Mouse (Mus musculus): Measurements from ENCODE around the gene Adgrf3. TPM values are rescaled to one million over a fixed set of nuclear protein-coding genes. Genes with fewer than 3 reads are reported as not detected.
A peak's percentile ranks its signal among the peaks of the same experiment; 100 is the strongest.

Adgrf3 gene
- polyA plus RNA-seq, 1 experiment from 2014 or later = not detected

GRCm38 (mm10) chr5:30165234-30165946 is 40.1 kb downstream of the Adgrf3 start:
- Histone ChIP-seq H3K4me2 (no peak overlapping the region), H3K27ac (replicated peaks) (no peak overlapping the region), H3K4me1 (replicated peaks) (peaks cover 9% of the 10 kb centered on the region), H3K9ac (no peak overlapping the region), H3K4me3 (replicated peaks) (no peak overlapping the region), H3K9me3 (replicated peaks) (no peaks in the 10 kb centered on the region), H3K36me3 (replicated peaks) (peaks cover 40% of the 10 kb centered on the region), H3K27me3 (no peaks in the 10 kb centered on the region)
- ATAC-seq (ENCODE audit: insufficient read depth) = no peak
- WGBS (ENCODE audit: insufficient replicate concordance) = 67% methylated on average over 5 of the region's 5 CpGs

GRCm38 (mm10) chr5:30162339-30162738 is 43.2 kb downstream of the Adgrf3 start:
- H3K9ac ChIP-seq = no peak overlapping the region
- H3K36me3 ChIP-seq (replicated peaks) = peaks cover 16% of the 10 kb centered on the region; the same call in 1 of the 2 replicates
- no peak for ATAC-seq (ENCODE audit: insufficient read depth)
- WGBS (ENCODE audit: insufficient replicate concordance) = 71% methylated on average over 6 of the region's 6 CpGs
- no peak overlapping the region for H3K4me2 ChIP-seq
- H3K9me3 ChIP-seq (replicated peaks) = no peaks in the 10 kb centered on the region
- no peaks in the 10 kb centered on the region for H3K27me3 ChIP-seq
- H3K27ac ChIP-seq (replicated peaks) = no peak overlapping the region
- peaks cover 13% of the 10 kb centered on the region for H3K4me1 ChIP-seq (replicated peaks)
- H3K4me3 ChIP-seq (replicated peaks) = no peak overlapping the region

GRCm38 (mm10) chr5:30161836-30162235 is 43.7 kb downstream of the Adgrf3 start:
- Histone ChIP-seq H3K4me2 (no peak overlapping the region), H3K4me1 (replicated peaks) (peaks cover 18% of the 10 kb centered on the region), H3K4me3 (replicated peaks) (no peak overlapping the region), H3K9ac (no peak overlapping the region), H3K36me3 (replicated peaks) (peaks cover 14% of the 10 kb centered on the region; the same call in 1 of the 2 replicates), H3K27ac (replicated peaks) (no peak overlapping the region), H3K27me3 (no peaks in the 10 kb centered on the region), H3K9me3 (replicated peaks) (no peaks in the 10 kb centered on the region)
- no peak for ATAC-seq (ENCODE audit: insufficient read depth)
- WGBS (ENCODE audit: insufficient replicate concordance) = 68% methylated on average over 1 of the region's 1 CpGs

GRCm38 (mm10) chr5:30159601-30160000 is 45.9 kb downstream of the Adgrf3 start:
- peaks cover 27% of the 10 kb centered on the region for H3K4me1 ChIP-seq (replicated peaks)
- WGBS (ENCODE audit: insufficient replicate concordance) = 80% methylated on average over 6 of the region's 6 CpGs
- ATAC-seq (ENCODE audit: insufficient read depth) = no peak
- H3K9ac ChIP-seq = no peak overlapping the region
- no peak overlapping the region for H3K27ac ChIP-seq (replicated peaks)
- no peak overlapping the region for H3K4me3 ChIP-seq (replicated peaks)
- no peak overlapping the region for H3K4me2 ChIP-seq
- H3K27me3 ChIP-seq = no peaks in the 10 kb centered on the region
- H3K9me3 ChIP-seq (replicated peaks) = no peaks in the 10 kb centered on the region
- 0 out of 2 replicates have a peak, but pooled peaks cover 3% of the 10 kb centered on the region for H3K36me3 ChIP-seq (replicated peaks)

- 0 out of 2 replicates have a peak, but pooled peaks cover 3% of the 10 kb centered on the region for H3K36me3 ChIP-seq (replicated peaks)
- H3K27me3 ChIP-seq = no peaks in the 10 kb centered on the region
- H3K27ac ChIP-seq (replicated peaks) = peak overlapping the region; percentile 95
- peak overlapping the region; percentile 99 for H3K4me3 ChIP-seq (replicated peaks)
- ATAC-seq (ENCODE audit: insufficient read depth) = no peak; the same call in 1 of the 2 replicates
- H3K9ac ChIP-seq = peak overlapping the region; percentile 98
- H3K4me1 ChIP-seq (replicated peaks) = peaks cover 35% of the 10 kb centered on the region
- no peaks in the 10 kb centered on the region for H3K9me3 ChIP-seq (replicated peaks)
- 17% methylated on average over 13 of the region's 13 CpGs for WGBS (ENCODE audit: insufficient replicate concordance)
- peak overlapping the region; percentile 76 for H3K4me2 ChIP-seq
These were observed 49.5 kb downstream of the Adgrf3 start for GRCm38 (mm10) chr5:30155821-30156629.

GRCm38 (mm10) chr5:30155395-30155792 is 50.1 kb downstream of the Adgrf3 start:
- Histone ChIP-seq H3K4me2 (peak overlapping the region; percentile 76), H3K9me3 (replicated peaks) (no peaks in the 10 kb centered on the region), H3K27ac (replicated peaks) (peak overlapping the region; percentile 95), H3K9ac (peak overlapping the region; percentile 98), H3K27me3 (no peaks in the 10 kb centered on the region), H3K4me3 (replicated peaks) (peak overlapping the region; percentile 99), H3K36me3 (replicated peaks) (no peaks in the 10 kb centered on the region), H3K4me1 (replicated peaks) (peaks cover 35% of the 10 kb centered on the region)
- WGBS (ENCODE audit: insufficient replicate concordance) = 0% methylated on average over 31 of the region's 31 CpGs
- peak; percentile 29 for ATAC-seq (ENCODE audit: insufficient read depth)

- Histone ChIP-seq H3K9ac (peak within 1 kb of the TSS; percentile 98), H3K9me3 (replicated peaks) (no peaks in the 10 kb centered on the region), H3K36me3 (replicated peaks) (no peaks in the 10 kb centered on the region), H3K4me2 (peak within 1 kb of the TSS; percentile 76), H3K27me3 (no peaks in the 10 kb centered on the region), H3K4me1 (replicated peaks) (peaks cover 35% of the 10 kb centered on the region), H3K4me3 (replicated peaks) (peak within 1 kb of the TSS; percentile 99), H3K27ac (replicated peaks) (peak within 1 kb of the TSS; percentile 95)
- ATAC-seq (ENCODE audit: insufficient read depth) = peak; percentile 89
- under 1% methylated on average over 53 of the region's 53 CpGs for WGBS (ENCODE audit: insufficient replicate concordance)
These were observed 50.8 kb downstream of the Adgrf3 start, which contains the start of the genes Hadha and Hadhb for GRCm38 (mm10) chr5:30154474-30155394. Hadha (minus strand) TSS chr5:30155162. Hadhb (plus strand) TSS chr5:30155248.

- Histone ChIP-seq H3K27me3 (no peaks in the 10 kb centered on the region), H3K36me3 (replicated peaks) (0 out of 2 replicates have a peak, but pooled peaks cover 6% of the 10 kb centered on the region), H3K4me3 (replicated peaks) (peak overlapping the region; percentile 99), H3K27ac (replicated peaks) (peak overlapping the region; percentile 95), H3K9me3 (replicated peaks) (no peaks in the 10 kb centered on the region), H3K4me1 (replicated peaks) (peaks cover 38% of the 10 kb centered on the region), H3K9ac (peak overlapping the region; percentile 98), H3K4me2 (peak overlapping the region; percentile 76)
- no peak for ATAC-seq (ENCODE audit: insufficient read depth)
- 24% methylated on average over 4 of the region's 4 CpGs for WGBS (ENCODE audit: insufficient replicate concordance)
These were observed 51.5 kb downstream of the Adgrf3 start for GRCm38 (mm10) chr5:30154013-30154412.

GRCm38 (mm10) chr5:30153222-30153621 is 52.3 kb downstream of the Adgrf3 start:
- H3K4me1 ChIP-seq (replicated peaks) = peaks cover 36% of the 10 kb centered on the region
- H3K36me3 ChIP-seq (replicated peaks) = 0 out of 2 replicates have a peak, but pooled peaks cover 9% of the 10 kb centered on the region
- H3K4me3 ChIP-seq (replicated peaks) = peak overlapping the region; percentile 99
- 72% methylated on average over 2 of the region's 2 CpGs for WGBS (ENCODE audit: insufficient replicate concordance)
- peak overlapping the region; percentile 76 for H3K4me2 ChIP-seq
- no peaks in the 10 kb centered on the region for H3K9me3 ChIP-seq (replicated peaks)
- no peak overlapping the region for H3K27ac ChIP-seq (replicated peaks)
- no peak overlapping the region for H3K9ac ChIP-seq
- no peaks in the 10 kb centered on the region for H3K27me3 ChIP-seq
- no peak for ATAC-seq (ENCODE audit: insufficient read depth)

- no peak overlapping the region for H3K4me2 ChIP-seq
- H3K27ac ChIP-seq (replicated peaks) = no peak overlapping the region
- no peak overlapping the region for H3K4me3 ChIP-seq (replicated peaks)
- H3K4me1 ChIP-seq (replicated peaks) = peaks cover 29% of the 10 kb centered on the region
- no peaks in the 10 kb centered on the region for H3K9me3 ChIP-seq (replicated peaks)
- H3K27me3 ChIP-seq = no peaks in the 10 kb centered on the region
- 0 out of 2 replicates have a peak, but pooled peaks cover 12% of the 10 kb centered on the region for H3K36me3 ChIP-seq (replicated peaks)
- ATAC-seq (ENCODE audit: insufficient read depth) = no peak
- WGBS (ENCODE audit: insufficient replicate concordance) = 78% methylated on average over 1 of the region's 1 CpGs
- no peak overlapping the region for H3K9ac ChIP-seq
These were observed 53.1 kb downstream of the Adgrf3 start for GRCm38 (mm10) chr5:30152413-30152812.
